Mouse (Mus musculus) hindbrain, embryonic 10.5 days (tissue): ENCODE data around the gene Tmem218. TPM values are rescaled to one million over a fixed set of nuclear protein-coding genes. Genes with fewer than 3 reads are reported as not detected.
A peak's percentile ranks its signal among the peaks of the same experiment; 100 is the strongest.

Source experiments
- DNase-seq: peaks from one replicate; pipeline ENCODE4 v3.0.0-alpha.2; 2017; ENCODE audit warnings: low spot score
- H3K27ac ChIP-seq: fragments of 300-500 bp; sonication (generic); 2 replicates; pipeline ENCODE4 v1.5.1; 2016; ENCODE audit warnings: mild to moderate bottlenecking, moderate library complexity
- H3K27me3 ChIP-seq: fragments of 300-500 bp; sonication (generic); 2 replicates; pipeline ENCODE4 v1.6.1; 2016; ENCODE audit warnings: mild to moderate bottlenecking; ENCODE audit not compliant: poor library complexity, insufficient read depth, severe bottlenecking
- H3K36me3 ChIP-seq: fragments of 300-500 bp; sonication (generic); 2 replicates; pipeline ENCODE4 v1.6.1; 2016; ENCODE audit warnings: mild to moderate bottlenecking, moderate library complexity
- H3K4me1 ChIP-seq: fragments of 300-500 bp; sonication (generic); replicated peaks from 2 replicates; pipeline ENCODE4 v1.6.1; 2016; ENCODE audit warnings: mild to moderate bottlenecking
- H3K4me3 ChIP-seq: fragments of 300-500 bp; sonication (generic); 2 replicates; pipeline ENCODE4 v1.5.1; 2016; ENCODE audit warnings: mild to moderate bottlenecking, moderate library complexity
- H3K9me3 ChIP-seq: fragments of 300-500 bp; sonication (generic); 2 replicates; pipeline ENCODE4 v1.6.1; 2016; ENCODE audit warnings: mild to moderate bottlenecking, moderate library complexity
- WGBS: fragments of 180-500 bp; shearing (Covaris S2); methylation state at CpG from one replicate; pipeline ENCODE4 v1.1.7; 2016; 5-methylcytosine and 5-hydroxymethylcytosine counted together
- polyA plus RNA-seq: library from polyadenylated mRNA; unstranded; fragments of >200 nt; fragmentation: Nextera tagmentation; extraction: Ambion mirVana; gene quantifications from 2 replicates; pipeline ENCODE4 v1.2.1, GENCODE M21; 2016

Tmem218 gene
- polyA plus RNA-seq, 1 experiment from 2014 or later, result 14.4 TPM

- Histone ChIP-seq H3K4me3 (no peak overlapping the region), H3K36me3 (no peaks in the 10 kb centered on the region), H3K27ac (no peak overlapping the region), H3K27me3 (no peaks in the 10 kb centered on the region), H3K9me3 (no peaks in the 10 kb centered on the region), H3K4me1 (peaks cover 4% of the 10 kb centered on the region; the same call in 1 of the 2 replicates)
- no peak for DNase-seq
- WGBS, result 80% methylated on average over 4 of the region's 4 CpGs
These were observed 11.0 kb upstream of the Tmem218 start for GRCm38 (mm10) chr9:37197067-37197466.

GRCm38 (mm10) chr9:37200414-37200813 lies 7.6 kb upstream of the Tmem218 start:
- H3K9me3 ChIP-seq, result no peaks in the 10 kb centered on the region
- H3K4me3 ChIP-seq, result no peak overlapping the region
- H3K4me1 ChIP-seq, result peaks cover 11% of the 10 kb centered on the region; the same call in 1 of the 2 replicates
- DNase-seq, result no peak
- no peak overlapping the region for H3K27ac ChIP-seq
- no peaks in the 10 kb centered on the region for H3K27me3 ChIP-seq
- 89% methylated on average over 5 of the region's 5 CpGs for WGBS
- no peaks in the 10 kb centered on the region for H3K36me3 ChIP-seq

GRCm38 (mm10) chr9:37203884-37204283 lies 4.1 kb upstream of the Tmem218 start:
- 51% methylated on average over 5 of the region's 5 CpGs for WGBS
- Histone ChIP-seq H3K4me3 (no peak overlapping the region), H3K9me3 (no peaks in the 10 kb centered on the region), H3K27ac (peak overlapping the region; percentile 23; the same call in 1 of the 2 replicates), H3K36me3 (no peaks in the 10 kb centered on the region), H3K4me1 (peaks cover 22% of the 10 kb centered on the region), H3K27me3 (no peaks in the 10 kb centered on the region)
- no peak for DNase-seq

- WGBS, result 91% methylated on average over 13 of the region's 13 CpGs
- H3K27ac ChIP-seq, result no peak overlapping the region
- no peak overlapping the region for H3K4me3 ChIP-seq
- H3K4me1 ChIP-seq, result peaks cover 16% of the 10 kb centered on the region; the same call in 1 of the 2 replicates
- peaks cover 11% of the 10 kb centered on the region; the same call in 1 of the 2 replicates for H3K36me3 ChIP-seq
- H3K9me3 ChIP-seq, result no peaks in the 10 kb centered on the region
- H3K27me3 ChIP-seq, result no peaks in the 10 kb centered on the region
- DNase-seq, result no peak
These were observed 5.2 kb downstream of the Tmem218 start for GRCm38 (mm10) chr9:37213060-37213738.

GRCm38 (mm10) chr9:37214327-37215060 lies 6.5 kb downstream of the Tmem218 start:
- H3K9me3 ChIP-seq, result no peaks in the 10 kb centered on the region
- H3K27me3 ChIP-seq, result no peaks in the 10 kb centered on the region
- H3K4me3 ChIP-seq, result no peak overlapping the region
- no peak overlapping the region for H3K27ac ChIP-seq
- H3K36me3 ChIP-seq, result peaks cover 11% of the 10 kb centered on the region
- no peak for DNase-seq
- peaks cover 6% of the 10 kb centered on the region; the same call in 1 of the 2 replicates for H3K4me1 ChIP-seq
- WGBS, result 90% methylated on average over 9 of the region's 9 CpGs

- WGBS, result 94% methylated on average over 8 of the region's 8 CpGs
- peaks cover 45% of the 10 kb centered on the region for H3K36me3 ChIP-seq
- no peak for DNase-seq
These were observed 12.7 kb downstream of the Tmem218 start for GRCm38 (mm10) chr9:37220755-37221154.

GRCm38 (mm10) chr9:37225581-37225980 lies 17.6 kb downstream of the Tmem218 start:
- no peaks in the 10 kb centered on the region for H3K27me3 ChIP-seq
- no peak overlapping the region for H3K27ac ChIP-seq
- 0 out of 2 replicates have a peak, but pooled peaks cover 2% of the 10 kb centered on the region for H3K4me1 ChIP-seq
- H3K36me3 ChIP-seq, result peaks cover 33% of the 10 kb centered on the region
- DNase-seq, result no peak
- H3K4me3 ChIP-seq, result no peak overlapping the region
- H3K9me3 ChIP-seq, result no peaks in the 10 kb centered on the region
- 86% methylated on average over 1 of the region's 1 CpGs for WGBS

More at GRCm38 (mm10) chr9:37220755-37221154, 12.7 kb downstream of the Tmem218 start:
- H3K4me1 ChIP-seq, result peaks cover 6% of the 10 kb centered on the region; the same call in 1 of the 2 replicates
- H3K27me3 ChIP-seq, result no peaks in the 10 kb centered on the region
- no peaks in the 10 kb centered on the region for H3K9me3 ChIP-seq
- no peak overlapping the region for H3K4me3 ChIP-seq
- H3K27ac ChIP-seq, result no peak overlapping the region

GRCm38 (mm10) chr9:37229880-37230325 lies 21.9 kb downstream of the Tmem218 start:
- Histone ChIP-seq H3K36me3 (peaks cover 16% of the 10 kb centered on the region; the same call in 1 of the 2 replicates), H3K4me3 (no peak overlapping the region), H3K9me3 (no peaks in the 10 kb centered on the region), H3K27me3 (no peaks in the 10 kb centered on the region), H3K27ac (no peak overlapping the region; the same call in 1 of the 2 replicates), H3K4me1 (peaks cover 17% of the 10 kb centered on the region)
- WGBS, result 8% methylated on average over 1 of the region's 1 CpGs
- DNase-seq, result peak; percentile 61

- peaks cover 15% of the 10 kb centered on the region; the same call in 1 of the 2 replicates for H3K36me3 ChIP-seq
- DNase-seq, result no peak
- H3K4me3 ChIP-seq, result no peak overlapping the region
- H3K27ac ChIP-seq, result no peak overlapping the region
- H3K27me3 ChIP-seq, result no peaks in the 10 kb centered on the region
- H3K4me1 ChIP-seq, result peaks cover 17% of the 10 kb centered on the region
- 94% methylated on average over 9 of the region's 9 CpGs for WGBS
- no peaks in the 10 kb centered on the region for H3K9me3 ChIP-seq
These were observed 22.6 kb downstream of the Tmem218 start for GRCm38 (mm10) chr9:37230486-37231195.

GRCm38 (mm10) chr9:37232201-37233195 lies 24.5 kb downstream of the Tmem218 start:
- Histone ChIP-seq H3K27me3 (no peaks in the 10 kb centered on the region), H3K27ac (0 out of 2 replicates have a peak overlapping the region, but pooled peaks have one; percentile 20), H3K4me3 (no peak overlapping the region), H3K9me3 (no peaks in the 10 kb centered on the region), H3K4me1 (peaks cover 17% of the 10 kb centered on the region), H3K36me3 (peaks cover 13% of the 10 kb centered on the region; the same call in 1 of the 2 replicates)
- 60% methylated on average over 22 of the region's 22 CpGs for WGBS
- DNase-seq, result no peak

GRCm38 (mm10) chr9:37235951-37236737 lies 28.1 kb downstream of the Tmem218 start:
- no peaks in the 10 kb centered on the region for H3K27me3 ChIP-seq
- no peak for DNase-seq
- peaks cover 14% of the 10 kb centered on the region for H3K4me1 ChIP-seq
- H3K4me3 ChIP-seq, result no peak overlapping the region
- H3K27ac ChIP-seq, result no peak overlapping the region
- H3K9me3 ChIP-seq, result no peaks in the 10 kb centered on the region
- 69% methylated on average over 4 of the region's 4 CpGs for WGBS
- peaks cover 13% of the 10 kb centered on the region; the same call in 1 of the 2 replicates for H3K36me3 ChIP-seq
